Mouse (Mus musculus) B cell, adult 62 days (primary cell): ENCODE measurements around the gene Ubl7. TPM values are rescaled to one million over a fixed set of nuclear protein-coding genes. Genes with fewer than 3 reads are reported as not detected.

Experiments
- total RNA-seq: library from RNA; stranded (reverse); gene quantifications from 4 replicates; pipeline ENCODE4 v1.2.4, GENCODE M21; 2023

Ubl7 gene
- total RNA-seq: 78.8 to 84.9 TPM (median 81.9 TPM) in 4 replicates

DNA sequence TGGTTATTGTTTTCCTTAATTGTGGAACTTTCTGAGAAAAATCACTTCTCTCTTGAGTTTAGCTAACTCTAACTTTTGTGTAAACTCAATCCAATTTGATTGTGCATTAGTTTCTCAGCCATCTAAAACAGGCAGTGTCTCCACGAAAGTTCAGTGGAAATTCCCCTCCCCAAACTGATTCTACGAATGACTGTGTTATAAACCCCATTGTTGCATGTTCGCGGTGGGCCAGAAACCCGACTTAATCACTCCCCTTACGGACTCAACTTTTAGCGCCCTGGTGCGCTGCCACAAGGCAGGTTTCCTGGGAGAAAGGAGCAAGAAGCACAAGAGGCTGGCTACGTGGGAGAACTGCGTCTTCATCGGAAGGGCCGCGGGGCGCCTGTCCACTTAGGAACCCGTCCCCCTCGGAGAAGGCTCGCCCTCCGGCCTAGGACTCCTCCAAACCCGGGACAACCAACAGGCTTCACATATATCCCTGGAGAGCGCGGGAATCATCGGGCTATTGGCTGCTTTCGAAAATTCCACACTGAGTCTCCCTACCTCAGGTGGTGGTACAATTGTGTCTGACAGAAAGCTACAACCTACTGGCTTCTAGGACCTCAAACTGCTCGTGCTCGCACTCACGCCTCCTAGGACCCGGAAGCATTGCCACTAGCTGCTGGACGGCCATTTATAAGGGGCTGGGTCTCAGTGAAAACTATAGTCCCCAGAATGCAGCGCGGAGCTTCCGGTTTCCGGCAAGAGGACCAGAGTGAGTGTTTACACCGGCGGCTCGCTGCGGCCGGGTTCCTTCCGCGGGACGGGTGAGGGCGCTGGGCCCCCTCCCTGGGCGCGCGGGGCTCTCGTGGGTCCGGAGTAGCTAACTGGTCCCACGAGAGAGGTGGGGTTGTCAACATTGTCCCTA is at the start of gene Ubl7:
Gene Ubl7, plus strand, starts transcription at position 726 of the 907 bp plus-strand sequence.

DNA sequence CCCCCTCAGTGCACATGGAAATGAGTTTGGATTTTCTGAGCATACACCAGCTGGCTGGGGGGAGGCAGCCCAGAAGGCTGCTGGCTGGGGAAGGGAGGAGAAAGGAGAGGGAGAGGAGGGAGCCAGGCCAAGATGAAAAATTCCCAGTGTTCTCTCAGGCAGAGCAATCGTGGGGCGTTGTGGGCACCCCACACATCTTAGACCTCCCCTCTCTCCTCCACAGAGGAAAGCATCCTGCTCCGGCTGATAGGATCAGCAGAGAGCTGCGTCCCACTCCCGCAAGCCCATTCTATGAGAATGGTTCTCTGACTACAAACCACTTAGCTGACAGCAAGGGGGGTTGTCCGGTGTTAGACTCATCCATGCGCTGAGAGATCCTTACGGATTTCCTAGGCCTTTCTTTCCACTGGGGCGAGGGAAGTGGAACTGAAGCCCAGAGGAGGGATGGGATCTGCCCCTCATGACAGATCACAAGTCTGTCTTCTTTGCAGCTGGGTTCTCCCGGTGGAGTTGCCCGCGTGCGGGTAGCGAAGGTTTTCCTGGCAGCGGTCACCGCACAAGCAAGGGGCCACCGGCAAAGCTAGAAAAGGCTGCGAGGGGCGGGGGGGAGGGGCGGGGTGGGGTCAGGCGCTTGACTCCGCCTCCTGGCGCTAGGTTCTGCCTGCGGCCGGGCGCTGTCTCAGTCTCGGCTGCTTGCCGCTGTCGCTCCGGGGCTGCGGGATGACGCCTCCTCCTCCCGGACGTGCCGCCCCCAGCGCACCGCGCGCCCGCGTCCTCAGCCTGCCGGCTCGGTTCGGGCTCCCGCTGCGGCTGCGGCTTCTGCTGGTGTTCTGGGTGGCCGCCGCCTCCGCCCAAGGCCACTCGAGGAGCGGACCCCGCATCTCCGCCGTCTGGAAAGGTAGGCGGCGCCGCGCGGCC is 28.9 kb downstream of the Ubl7 start, which contains the start of gene Sema7a:
Gene Sema7a, plus strand, starts transcription at position 682 of the 918 bp plus-strand sequence.

Other genes with a start within 250 kb of the Ubl7 start
- not detected in 4 replicates for gene Cyp1a2, start 227.3 kb upstream of the Ubl7 start, total RNA-seq
- gene Cyp1a1, start 223.1 kb upstream of the Ubl7 start, total RNA-seq: not detected in 4 replicates
- 20.1 to 22.5 TPM (median 20.7 TPM) in 4 replicates for gene Edc3, start 202.4 kb upstream of the Ubl7 start, total RNA-seq
- gene Clk3, start 145.1 kb upstream of the Ubl7 start, total RNA-seq: 200 to 224 TPM (median 217 TPM) in 4 replicates
- gene Arid3b, start 74.2 kb upstream of the Ubl7 start, total RNA-seq: 104 to 119 TPM (median 105 TPM) in 4 replicates
- 31.6 to 37.2 TPM (median 33.9 TPM) in 4 replicates for gene Sema7a, start 29.1 kb downstream of the Ubl7 start, total RNA-seq
- gene Cyp11a1, start 95.4 kb downstream of the Ubl7 start, total RNA-seq: 0.40 to 0.95 TPM in 2 of 4 replicates, not detected in the others
- not detected in 4 replicates for gene Stra6, start 152.8 kb downstream of the Ubl7 start, total RNA-seq
- not detected in 4 replicates for gene Ccdc33, start 207.8 kb downstream of the Ubl7 start, total RNA-seq